Mouse (Mus musculus) neural tube, embryonic 14.5 days (tissue): ENCODE data around the gene Gm20388. TPM values are rescaled to one million over a fixed set of nuclear protein-coding genes. Genes with fewer than 3 reads are reported as not detected.

ENCODE experiments used
- ATAC-seq: fragments of 200-750 bp; cut with Nextera tagmentation; 2 replicates; pipeline ENCODE4 v1.8.0; 2017; ENCODE audit warnings: low read depth, mild to moderate bottlenecking, moderate TSS enrichment, moderate library complexity
- H3K27ac ChIP-seq: fragments of 300-500 bp; sonication (generic); 2 replicates; pipeline ENCODE4 v1.5.1; 2014; ENCODE audit warnings: low read depth, mild to moderate bottlenecking, control low read depth, low read length, moderate library complexity, mixed read lengths
- H3K27me3 ChIP-seq: fragments of 300-500 bp; sonication (generic); 2 replicates; pipeline ENCODE4 v1.6.1; 2014; ENCODE audit warnings: low read length; ENCODE audit not compliant: control insufficient read depth, insufficient read depth
- H3K36me3 ChIP-seq: fragments of 300-500 bp; sonication (generic); 2 replicates; pipeline ENCODE4 v1.6.1; 2014; ENCODE audit warnings: low read length, mixed read lengths; ENCODE audit not compliant: control insufficient read depth, insufficient read depth
- H3K4me1 ChIP-seq: fragments of 300-500 bp; sonication (generic); 2 replicates; pipeline ENCODE4 v1.6.1; 2014; ENCODE audit warnings: low read length; ENCODE audit not compliant: control insufficient read depth, insufficient read depth
- H3K4me2 ChIP-seq: fragments of 300-500 bp; sonication (generic); 2 replicates; pipeline ENCODE4 v1.6.1; 2014; ENCODE audit warnings: mild to moderate bottlenecking, low read depth, low read length, control low read depth
- H3K4me3 ChIP-seq: fragments of 300-500 bp; sonication (generic); 2 replicates; pipeline ENCODE4 v1.5.1; 2014; ENCODE audit warnings: low read depth, low read length, control low read depth, mixed read lengths
- H3K9ac ChIP-seq: fragments of 300-500 bp; sonication (generic); replicated peaks from 2 replicates; pipeline ENCODE4 v1.6.1; 2014; ENCODE audit warnings: low read depth, mild to moderate bottlenecking, control low read depth, low read length, mixed read lengths
- H3K9me3 ChIP-seq: fragments of 300-500 bp; sonication (generic); 2 replicates; pipeline ENCODE4 v1.6.1; 2016; ENCODE audit warnings: low read length; ENCODE audit not compliant: control insufficient read depth
- WGBS: fragments of 180-500 bp; shearing (Covaris S2); extraction: QIAGEN DNeasy Blood & Tissue Kit; methylation state at CpG from one replicate; pipeline ENCODE4 v1.1.7; 2014; 5-methylcytosine and 5-hydroxymethylcytosine counted together
- polyA plus RNA-seq: library from polyadenylated mRNA; unstranded; fragments of >200 nt; fragmentation: Nextera tagmentation; extraction: Ambion mirVana; gene quantifications from 2 replicates; pipeline ENCODE4 v1.2.1, GENCODE M21; 2014

Gene Gm20388
- polyA plus RNA-seq, 1 experiment from 2014 or later, result 10.3 TPM

DNA sequence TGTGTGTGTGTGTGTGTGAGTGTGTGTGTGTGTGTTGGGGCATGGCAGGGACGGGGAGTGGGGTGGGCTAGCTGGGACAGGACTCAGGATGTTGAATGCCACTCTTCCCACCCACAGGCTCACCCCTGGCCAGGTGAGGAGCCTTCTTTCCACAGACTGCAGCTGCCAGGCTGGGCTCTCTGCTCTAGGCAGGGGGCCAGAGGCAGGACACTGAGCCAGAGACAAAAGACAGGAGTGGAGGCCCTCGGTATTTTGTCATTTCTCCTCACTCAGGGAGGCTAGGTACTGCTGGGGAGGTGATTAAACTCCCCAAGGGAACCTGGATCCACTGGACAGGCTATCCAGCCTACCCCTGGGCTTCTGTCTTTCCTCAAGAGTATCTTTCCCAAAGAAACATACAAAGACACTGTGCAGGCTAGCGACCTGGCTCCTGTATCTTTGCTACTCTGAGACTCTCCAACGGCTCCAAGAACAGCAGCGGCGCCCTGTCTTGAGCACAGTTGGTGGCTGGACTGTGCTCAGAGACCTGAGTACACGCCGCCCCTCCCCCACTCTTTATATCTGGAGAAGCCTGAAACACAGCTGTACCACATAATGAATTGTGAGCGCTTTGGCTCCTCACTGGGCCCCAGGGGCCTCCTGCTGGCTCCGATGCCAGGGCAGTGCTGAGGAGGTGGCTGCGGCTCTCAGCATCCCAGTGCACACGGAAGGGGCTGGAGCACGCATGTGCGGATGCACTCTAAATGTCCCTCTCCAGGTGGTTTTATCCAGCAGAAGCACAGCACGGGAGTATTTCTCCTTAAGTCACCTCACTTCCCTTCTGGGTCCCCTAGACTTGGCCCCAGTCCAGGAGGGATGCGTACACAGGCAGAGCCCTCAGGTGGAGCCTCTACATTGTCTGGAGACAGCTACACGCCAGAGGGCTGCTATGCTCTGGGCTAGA, 274.5 kb downstream of the Gm20388 start:
- H3K9me3 ChIP-seq, result no peaks in the 10 kb centered on the region
- WGBS, result 15% methylated on average over 17 of the region's 17 CpGs
- H3K9ac ChIP-seq, result peak overlapping the region; percentile 26
- H3K4me3 ChIP-seq, result no peak overlapping the region
- H3K27ac ChIP-seq, result peak overlapping the region; percentile 81
- H3K27me3 ChIP-seq, result no peaks in the 10 kb centered on the region
- ATAC-seq, result peak; percentile 63; the same call in 1 of the 2 replicates
- peaks cover 20% of the 10 kb centered on the region for H3K4me1 ChIP-seq
- no peaks in the 10 kb centered on the region for H3K36me3 ChIP-seq
- H3K4me2 ChIP-seq, result peak overlapping the region; percentile 23; the same call in 1 of the 2 replicates

DNA sequence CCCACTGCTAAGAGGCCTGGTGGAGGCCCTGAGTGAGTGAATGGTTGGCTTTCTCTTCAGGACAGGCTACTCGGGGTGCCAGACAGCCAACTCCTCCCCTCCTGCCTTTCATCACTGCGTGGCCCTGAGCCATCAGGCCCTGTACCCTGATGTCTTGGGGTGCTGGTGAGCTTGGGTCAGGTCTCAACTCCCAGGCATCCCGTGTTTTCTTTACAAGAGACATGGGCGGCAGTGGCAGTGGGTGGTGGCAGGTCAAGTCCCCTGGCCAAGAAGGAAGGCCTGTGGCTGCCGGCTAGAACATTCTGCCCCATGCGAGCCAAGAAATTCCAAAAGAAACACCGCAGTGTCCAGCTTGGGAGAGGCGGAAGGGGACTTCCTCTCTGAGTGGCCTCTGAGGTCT, 275.8 kb downstream of the Gm20388 start:
- H3K36me3 ChIP-seq, result no peaks in the 10 kb centered on the region
- no peak overlapping the region for H3K9ac ChIP-seq
- no peaks in the 10 kb centered on the region for H3K27me3 ChIP-seq
- H3K4me3 ChIP-seq, result no peak overlapping the region
- no peak overlapping the region for H3K4me2 ChIP-seq
- H3K27ac ChIP-seq, result 0 out of 2 replicates have a peak overlapping the region, but pooled peaks have one; percentile 3
- no peaks in the 10 kb centered on the region for H3K9me3 ChIP-seq
- H3K4me1 ChIP-seq, result peaks cover 32% of the 10 kb centered on the region
- no peak for ATAC-seq
- 58% methylated on average over 8 of the region's 8 CpGs for WGBS

DNA sequence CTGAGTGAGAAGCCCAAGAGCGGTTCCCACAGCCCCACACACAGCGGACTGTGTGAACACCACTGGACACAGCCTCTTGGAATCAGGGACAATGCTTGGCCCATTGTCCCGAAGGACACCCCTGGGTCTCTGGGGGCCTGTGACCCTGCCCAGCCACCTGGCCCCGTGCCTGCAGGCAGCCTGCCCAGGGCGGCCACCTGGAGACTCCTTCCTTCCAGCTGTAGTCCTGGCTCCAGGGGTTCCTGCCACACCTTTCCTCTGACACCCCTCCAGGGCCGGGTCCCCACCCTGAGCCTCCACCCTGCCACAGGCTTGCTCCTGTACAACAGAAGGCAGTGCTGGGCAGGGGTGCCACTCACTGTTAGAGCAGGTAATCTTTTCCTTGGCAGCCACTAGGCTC, 277.9 kb downstream of the Gm20388 start:
- Histone ChIP-seq H3K9ac (no peak overlapping the region), H3K27me3 (no peaks in the 10 kb centered on the region), H3K9me3 (no peaks in the 10 kb centered on the region), H3K4me1 (peaks cover 34% of the 10 kb centered on the region), H3K4me2 (no peak overlapping the region), H3K4me3 (no peak overlapping the region), H3K36me3 (no peaks in the 10 kb centered on the region), H3K27ac (no peak overlapping the region)
- ATAC-seq, result no peak
- WGBS, result 85% methylated on average over 6 of the region's 6 CpGs

DNA sequence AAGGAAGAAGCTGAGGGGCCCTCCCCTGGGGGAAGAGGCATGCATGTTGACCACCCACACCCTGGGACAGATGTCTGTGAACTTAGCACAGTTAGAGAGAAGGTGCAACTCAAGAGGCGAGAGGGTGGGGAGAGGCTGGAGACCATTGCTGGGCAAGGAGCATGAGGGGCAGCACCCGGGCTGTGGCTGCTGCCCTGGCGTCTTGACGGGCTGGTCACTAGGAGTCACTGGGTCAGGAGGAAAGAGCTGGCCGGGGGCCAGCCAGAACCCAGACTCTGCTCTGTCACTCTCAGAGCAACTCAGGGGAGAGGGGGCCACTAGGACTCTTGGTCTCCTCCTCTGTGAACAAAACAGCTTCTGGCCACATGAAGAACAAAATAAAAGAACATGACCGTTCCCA, 278.8 kb downstream of the Gm20388 start:
- no peak for ATAC-seq
- WGBS, result 85% methylated on average over 6 of the region's 6 CpGs
- Histone ChIP-seq H3K9me3 (no peaks in the 10 kb centered on the region), H3K4me1 (peaks cover 34% of the 10 kb centered on the region), H3K27me3 (no peaks in the 10 kb centered on the region), H3K9ac (no peak overlapping the region), H3K4me2 (no peak overlapping the region), H3K4me3 (no peak overlapping the region), H3K36me3 (no peaks in the 10 kb centered on the region), H3K27ac (no peak overlapping the region)

DNA sequence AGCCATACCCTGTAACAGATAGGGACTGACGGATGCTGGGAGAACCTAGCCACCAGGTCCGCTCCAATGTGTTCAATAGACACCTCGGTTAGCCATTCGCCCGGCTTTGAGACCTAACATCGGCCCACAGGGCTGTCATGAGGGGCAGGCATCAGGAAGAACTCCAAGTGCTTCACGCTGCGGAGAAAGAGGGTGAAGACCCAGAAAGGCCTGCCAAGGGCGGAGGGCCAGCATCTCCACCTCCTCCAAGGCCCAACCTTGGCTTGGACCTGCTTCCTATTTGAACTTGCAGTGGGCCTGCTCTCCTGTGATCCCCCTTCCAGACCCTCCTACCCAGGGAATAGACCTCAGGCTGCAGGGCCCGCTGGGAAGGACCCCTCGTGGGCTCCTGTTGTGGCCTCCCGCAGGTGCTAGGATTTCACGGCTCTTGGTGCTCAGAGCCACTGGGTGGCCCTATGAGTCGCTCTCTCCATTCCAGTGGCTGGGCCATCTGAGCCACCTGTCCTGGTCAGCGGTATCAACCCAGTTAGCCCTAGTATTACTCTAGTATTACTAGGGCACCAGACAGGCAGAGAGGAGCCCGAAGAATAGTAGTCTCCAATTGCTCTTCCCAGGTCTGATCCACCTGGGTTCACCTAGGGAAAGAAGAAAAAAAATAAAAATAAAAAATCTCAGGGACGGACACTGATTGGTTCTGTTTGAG, 279.6 kb downstream of the Gm20388 start:
- H3K9ac ChIP-seq, result no peak overlapping the region
- 78% methylated on average over 17 of the region's 17 CpGs for WGBS
- no peak overlapping the region for H3K4me2 ChIP-seq

DNA sequence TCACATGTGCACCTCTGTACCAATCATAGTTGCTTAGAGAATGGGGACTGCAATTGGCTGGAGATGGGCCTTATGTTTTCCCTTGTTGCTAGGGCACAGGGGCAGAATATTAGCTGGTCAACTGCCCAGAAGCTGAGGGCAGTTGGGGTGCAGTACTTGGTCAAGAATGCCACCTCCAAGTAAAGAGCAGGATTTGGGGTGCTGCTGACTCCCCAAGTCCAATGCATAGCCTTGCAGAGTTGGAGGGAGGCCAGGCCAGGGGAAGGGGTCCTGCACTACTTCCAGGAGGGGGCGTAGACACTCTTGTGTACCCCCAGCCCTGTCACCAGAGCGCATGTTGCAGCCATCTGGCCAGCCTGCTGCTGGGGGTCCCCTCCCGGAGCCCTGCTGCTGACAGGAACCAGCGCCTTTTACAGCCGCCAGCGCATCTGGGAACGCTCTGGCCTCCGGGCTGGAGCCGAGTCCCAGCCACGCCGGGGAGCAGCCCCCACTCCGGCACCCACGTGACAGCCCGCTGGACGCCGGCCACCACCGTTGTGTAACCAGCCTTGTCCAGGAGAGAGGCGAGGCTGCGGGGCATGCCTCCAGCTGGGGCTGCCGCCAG, 280.3 kb downstream of the Gm20388 start:
- Histone ChIP-seq H3K27ac (peak overlapping the region; percentile 80), H3K4me3 (no peak overlapping the region), H3K4me1 (peaks cover 22% of the 10 kb centered on the region), H3K27me3 (no peaks in the 10 kb centered on the region), H3K9me3 (no peaks in the 10 kb centered on the region), H3K4me2 (peak overlapping the region; percentile 38), H3K9ac (peak overlapping the region; percentile 22), H3K36me3 (no peaks in the 10 kb centered on the region)
- 28% methylated on average over 19 of the region's 20 CpGs for WGBS
- peak; percentile 83 for ATAC-seq

More for the DNA sequence above, 279.6 kb downstream of the Gm20388 start:
- H3K36me3 ChIP-seq, result no peaks in the 10 kb centered on the region
- no peak overlapping the region; the same call in 1 of the 2 replicates for H3K27ac ChIP-seq
- no peaks in the 10 kb centered on the region for H3K9me3 ChIP-seq
- no peak for ATAC-seq
- H3K27me3 ChIP-seq, result no peaks in the 10 kb centered on the region
- H3K4me3 ChIP-seq, result no peak overlapping the region
- H3K4me1 ChIP-seq, result peaks cover 29% of the 10 kb centered on the region

DNA sequence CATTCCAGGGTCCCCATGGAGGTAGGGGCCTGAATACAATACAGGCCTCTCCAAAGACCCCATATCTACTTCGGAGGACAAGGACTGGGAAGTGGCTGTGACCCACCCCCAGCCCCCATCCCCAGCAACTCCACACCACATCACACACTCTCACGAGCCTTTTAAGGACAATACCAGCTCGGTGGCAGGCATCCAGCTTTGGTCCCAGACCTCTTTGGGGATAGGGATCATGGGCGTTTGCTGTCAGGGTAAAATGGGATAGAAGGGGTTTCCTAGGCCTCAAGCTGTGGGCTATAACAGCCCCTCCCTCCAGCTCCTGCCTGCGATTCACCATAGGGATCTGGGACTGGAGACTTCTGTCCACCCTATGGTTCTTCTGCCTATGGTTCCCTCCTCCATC, 281.0 kb downstream of the Gm20388 start:
- Histone ChIP-seq H3K4me1 (peaks cover 16% of the 10 kb centered on the region; the same call in 1 of the 2 replicates), H3K27ac (peak overlapping the region; percentile 80), H3K4me2 (no peak overlapping the region), H3K27me3 (no peaks in the 10 kb centered on the region), H3K36me3 (no peaks in the 10 kb centered on the region), H3K9ac (no peak overlapping the region), H3K4me3 (no peak overlapping the region), H3K9me3 (no peaks in the 10 kb centered on the region)
- WGBS, result 67% methylated on average over 5 of the region's 5 CpGs
- ATAC-seq, result no peak

DNA sequence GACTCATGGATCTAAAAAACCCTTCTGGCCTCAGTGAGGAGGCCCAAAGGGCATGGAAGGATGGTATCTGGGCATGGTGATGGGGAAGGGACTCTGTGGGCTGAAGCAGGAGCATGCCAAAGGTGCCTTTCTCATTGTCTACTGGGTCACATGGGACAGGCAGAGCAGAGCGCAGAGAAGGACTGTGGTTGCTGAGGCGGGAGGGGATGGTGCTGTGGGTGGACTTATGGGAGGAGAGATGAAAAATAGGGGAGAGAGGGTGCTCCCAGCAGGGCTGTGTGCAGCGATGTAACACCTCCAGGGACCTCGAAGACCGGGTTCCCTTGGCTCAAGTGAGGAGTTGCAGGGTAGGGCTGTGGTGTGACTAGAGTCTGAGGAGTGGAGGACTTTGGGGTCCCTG, 281.5 kb downstream of the Gm20388 start:
- WGBS, result 98% methylated on average over 5 of the region's 5 CpGs
- H3K27ac ChIP-seq, result no peak overlapping the region
- no peak overlapping the region for H3K4me2 ChIP-seq
- no peaks in the 10 kb centered on the region for H3K36me3 ChIP-seq
- no peak for ATAC-seq
- peaks cover 15% of the 10 kb centered on the region; the same call in 1 of the 2 replicates for H3K4me1 ChIP-seq
- no peak overlapping the region for H3K4me3 ChIP-seq
- H3K27me3 ChIP-seq, result no peaks in the 10 kb centered on the region
- H3K9me3 ChIP-seq, result no peaks in the 10 kb centered on the region
- H3K9ac ChIP-seq, result no peak overlapping the region
